Mouse (Mus musculus): ENCODE data around the gene Gm15517.
"Not testable (repeated sequence)": the region's sequence is repeated elsewhere in the genome, so short reads cannot be mapped to it uniquely, and the experiment has no call there.

Gm15517 gene

GRCm38 (mm10) chr7:44269397-44269796 is 8.2 kb downstream of the Gm15517 start:
- DNase-seq (ENCODE audit: extremely low spot score): no peak

DNA sequence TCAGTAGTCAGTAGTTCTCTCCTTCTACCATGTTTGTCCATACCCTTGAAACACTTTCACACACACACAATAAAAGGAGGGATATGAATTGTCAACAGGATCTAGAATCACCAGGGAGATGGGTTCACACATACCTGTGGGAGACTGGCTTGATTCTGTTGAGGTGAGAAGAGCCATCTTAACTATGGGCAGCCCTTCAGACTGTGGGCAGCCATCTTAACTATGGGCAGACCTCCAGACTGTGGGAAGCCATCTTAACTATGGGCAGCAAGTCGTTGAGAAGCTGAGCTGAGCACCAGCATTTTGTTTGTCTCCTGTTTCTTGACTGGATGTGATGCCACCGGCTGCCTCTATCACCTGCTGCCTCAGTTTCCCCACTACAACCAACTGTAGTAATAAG is 10.1 kb downstream of the Gm15517 start:
- no peak for DNase-seq (ENCODE audit: extremely low spot score)

- DNase-seq (ENCODE audit: extremely low spot score): no peak
These were observed 11.3 kb downstream of the Gm15517 start for GRCm38 (mm10) chr7:44272546-44272945.

DNA sequence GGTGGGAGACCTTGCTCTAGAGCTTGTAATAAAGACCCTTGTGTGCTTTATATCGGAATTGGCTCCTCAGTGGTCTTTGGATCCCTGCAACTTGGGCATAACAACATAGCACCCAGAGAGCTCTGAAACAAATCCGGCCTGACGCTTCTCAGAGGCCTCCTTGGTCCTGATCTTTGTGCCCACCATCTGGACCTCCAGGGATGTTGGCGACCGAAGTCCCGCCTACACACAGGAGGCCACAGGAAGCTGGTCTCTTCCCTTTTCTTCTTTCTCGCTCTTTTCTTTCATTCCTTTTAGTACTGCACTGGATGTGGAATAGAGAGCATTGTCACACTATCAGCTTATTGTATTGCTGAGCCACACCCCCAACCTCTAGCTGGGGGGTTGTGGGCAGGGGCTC is 12.2 kb downstream of the Gm15517 start:
- DNase-seq (ENCODE audit: extremely low spot score): no peak

DNA sequence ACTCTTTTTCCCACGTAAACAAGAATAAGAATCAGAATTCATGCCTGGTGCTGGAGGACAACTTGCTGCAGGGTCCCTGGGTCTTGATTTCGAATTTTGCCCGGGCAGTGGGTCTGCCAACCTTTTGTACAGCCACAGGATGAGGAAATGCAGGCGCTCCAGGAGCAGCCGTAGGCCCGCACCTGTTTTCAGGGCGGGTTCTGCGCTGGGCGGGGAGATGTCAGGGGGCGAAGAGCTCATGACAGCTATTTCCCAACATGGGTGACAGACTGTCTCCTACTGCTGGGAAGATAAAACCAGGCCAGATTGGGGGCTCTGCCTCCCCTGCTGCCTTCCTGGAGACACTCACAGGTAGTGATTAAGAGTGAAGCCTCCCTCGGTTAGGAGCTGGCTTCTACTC is 12.8 kb downstream of the Gm15517 start:
- DNase-seq (ENCODE audit: extremely low spot score): no peak

- no peak for DNase-seq (ENCODE audit: extremely low spot score)
These were observed 14.3 kb downstream of the Gm15517 start for GRCm38 (mm10) chr7:44275546-44275945.

DNA sequence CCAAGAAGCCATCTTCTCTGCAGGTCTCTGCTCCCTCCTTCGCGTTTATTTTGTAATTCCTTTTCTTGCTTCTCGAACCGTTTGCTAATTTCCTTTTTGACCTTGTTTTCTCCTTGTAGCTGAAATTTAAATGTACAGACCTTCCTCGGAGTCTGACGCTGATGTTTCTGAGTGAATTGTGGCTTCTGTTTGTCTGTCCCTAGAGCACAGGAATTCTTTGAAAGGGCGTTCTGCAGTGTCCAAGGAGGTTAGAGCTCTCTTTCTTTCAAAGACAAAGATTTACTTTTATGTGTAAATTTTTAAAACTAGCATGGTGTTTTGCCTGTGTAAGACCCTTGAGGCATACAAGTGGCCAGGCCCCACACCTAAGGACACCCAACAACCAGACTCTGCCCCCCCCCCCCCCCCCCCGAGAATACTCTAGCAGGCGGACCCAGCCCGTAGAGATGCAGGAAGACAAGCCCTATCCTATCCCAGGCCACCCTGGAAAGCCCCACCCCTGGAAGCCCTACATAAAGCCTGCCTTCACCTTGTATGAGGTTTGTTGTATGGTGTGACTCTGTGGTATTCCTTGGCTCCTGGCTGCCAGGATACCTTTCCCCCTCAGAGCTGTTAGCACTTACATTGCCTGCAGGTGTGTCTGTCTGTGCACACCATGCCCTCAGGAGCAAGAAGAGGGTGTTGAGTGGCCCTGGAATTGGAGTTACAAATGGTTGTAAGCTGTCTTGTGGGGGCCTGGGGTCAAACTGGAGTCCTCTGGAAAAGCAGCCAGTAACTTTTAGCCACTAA is 15.4 kb downstream of the Gm15517 start:
- DNase-seq (ENCODE audit: extremely low spot score): no peak

DNA sequence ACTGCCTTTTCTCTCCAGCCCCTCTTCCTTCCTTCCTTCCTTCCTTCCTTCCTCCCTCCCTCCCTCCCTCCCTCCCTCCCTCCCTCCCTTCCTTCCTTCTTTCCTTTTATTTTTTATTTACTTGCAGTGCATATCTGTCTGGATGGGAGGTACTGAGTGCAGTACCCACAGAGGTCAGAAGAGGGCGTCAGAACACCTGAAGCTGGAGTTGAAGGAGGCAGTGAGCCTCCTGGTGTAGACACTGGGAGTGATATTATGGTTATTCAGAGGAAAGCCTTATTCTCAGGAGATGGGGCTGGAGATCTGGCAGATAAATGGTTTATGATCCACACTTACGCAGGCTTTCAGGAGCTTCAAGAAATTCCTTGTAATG is 16.0 kb downstream of the Gm15517 start:
- DNase-seq (ENCODE audit: extremely low spot score): peak; percentile 35

- no peak for DNase-seq (ENCODE audit: extremely low spot score)
These were observed 19.7 kb downstream of the Gm15517 start for GRCm38 (mm10) chr7:44280959-44281358.

DNA sequence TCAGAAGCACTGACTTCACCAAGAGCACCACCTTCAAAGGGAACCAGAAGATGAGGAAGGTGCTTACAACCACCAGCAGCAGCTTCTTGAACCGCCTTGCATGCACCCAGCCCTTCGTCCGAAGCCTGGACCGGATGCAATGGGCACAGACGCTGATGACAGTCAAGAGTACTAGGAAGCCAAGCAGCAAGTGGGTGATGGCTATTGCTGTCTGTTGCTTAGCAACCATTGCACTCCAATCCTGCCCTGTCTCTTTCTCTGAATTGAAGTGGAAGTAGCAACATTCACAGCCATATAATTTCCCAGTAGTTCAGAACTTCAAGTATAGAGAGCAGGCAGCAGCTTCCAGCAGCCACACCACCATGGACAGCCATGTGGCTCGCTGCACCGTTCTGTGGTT is 20.3 kb downstream of the Gm15517 start:
- DNase-seq (ENCODE audit: extremely low spot score): no peak

DNA sequence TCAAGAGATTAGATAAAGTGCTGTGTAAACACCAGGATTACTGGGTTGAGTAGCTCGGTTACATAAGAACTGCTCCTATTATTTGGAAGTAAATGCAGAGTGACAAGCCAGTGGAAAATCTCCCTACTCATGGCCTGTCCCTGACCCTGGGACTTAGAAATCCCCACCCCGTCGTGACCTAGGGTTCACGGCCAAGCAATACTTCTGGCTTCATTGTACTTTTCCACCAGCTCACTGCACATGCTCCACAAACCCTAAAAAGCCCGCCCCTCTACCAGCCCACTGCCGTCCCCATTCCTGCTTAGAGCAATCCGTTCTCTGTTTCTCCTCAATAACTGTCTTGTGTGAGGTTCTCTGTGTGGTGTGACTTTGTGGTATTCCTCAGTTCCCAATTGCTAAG is 26.5 kb downstream of the Gm15517 start:
- DNase-seq (ENCODE audit: extremely low spot score): no peak

GRCm38 (mm10) chr7:44290986-44291385 is 29.7 kb downstream of the Gm15517 start:
- no peak for DNase-seq (ENCODE audit: extremely low spot score)

- no peak for DNase-seq (ENCODE audit: extremely low spot score)
These were observed 30.2 kb downstream of the Gm15517 start for GRCm38 (mm10) chr7:44291418-44291817.

DNA sequence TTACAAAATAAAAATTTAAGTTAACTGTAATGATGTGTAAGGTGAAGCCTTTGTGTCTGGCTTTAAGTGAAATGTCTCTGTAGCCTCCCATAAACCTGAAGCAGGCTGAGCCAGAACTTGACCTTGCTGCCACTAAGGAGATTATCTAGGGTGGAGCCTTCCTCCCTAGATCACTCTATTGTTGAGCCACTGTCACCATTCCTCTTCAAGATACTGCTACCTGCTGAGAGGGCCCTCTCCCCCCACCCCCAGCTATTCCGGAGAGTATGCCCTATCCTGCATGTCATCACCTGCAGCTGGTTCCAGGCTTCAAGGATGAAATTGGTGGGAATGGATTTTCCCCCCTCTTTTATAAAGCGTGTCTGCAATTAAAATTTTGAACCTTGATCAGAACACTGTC is 36.3 kb downstream of the Gm15517 start:
- not testable (repeated sequence) for DNase-seq (ENCODE audit: extremely low spot score)

DNA sequence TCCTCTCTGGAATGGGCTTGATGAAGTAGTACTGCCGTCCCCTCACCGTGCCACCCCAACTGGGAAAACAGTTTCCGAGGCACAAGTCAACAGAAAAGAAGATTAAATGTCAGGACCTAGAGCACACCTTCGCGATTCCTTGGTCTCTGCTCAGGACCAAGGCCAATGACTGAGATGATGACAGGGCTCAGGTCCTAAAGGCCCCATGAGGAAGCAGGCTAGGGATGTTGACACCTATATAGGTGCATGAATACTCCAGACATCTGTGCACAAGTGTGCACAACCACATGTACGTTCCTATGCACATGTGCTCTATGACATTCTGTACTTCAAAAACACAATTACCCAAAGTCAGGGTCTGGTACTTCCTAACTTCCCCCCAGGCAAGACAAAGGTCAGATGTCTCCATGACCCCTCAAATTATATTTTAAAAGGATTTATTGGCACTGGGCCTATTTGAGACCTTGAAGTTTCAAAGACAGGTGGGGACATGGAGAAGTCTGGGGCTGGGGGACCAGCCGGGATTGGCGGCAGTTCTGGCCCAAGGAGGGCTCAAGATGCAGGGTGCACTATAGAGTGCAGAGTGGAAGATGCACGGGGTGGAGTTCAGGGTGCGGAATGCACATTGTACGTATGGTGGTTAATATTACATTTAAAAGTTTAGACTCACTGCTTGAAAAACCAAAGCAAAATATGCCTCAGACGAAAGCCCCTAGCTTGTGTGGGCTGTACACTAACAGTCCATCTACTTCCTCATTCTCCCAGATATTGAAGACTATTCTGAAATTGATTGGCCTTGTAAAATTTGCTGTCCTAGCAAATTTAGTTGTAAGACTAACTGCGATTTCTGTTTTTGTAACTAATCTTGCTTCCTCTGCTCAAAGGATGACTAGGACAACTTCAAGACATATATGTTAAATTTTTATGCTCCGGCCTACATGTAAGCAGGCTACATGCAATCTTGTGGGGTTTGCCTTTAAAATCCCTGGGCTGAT is 42.4 kb downstream of the Gm15517 start:
- DNase-seq (ENCODE audit: extremely low spot score): no peak

GRCm38 (mm10) chr7:44304463-44304774 is 43.2 kb downstream of the Gm15517 start:
- DNase-seq (ENCODE audit: extremely low spot score): no peak

- DNase-seq (ENCODE audit: extremely low spot score): peak; percentile 99
These were observed 43.8 kb downstream of the Gm15517 start for GRCm38 (mm10) chr7:44304775-44305641.

DNA sequence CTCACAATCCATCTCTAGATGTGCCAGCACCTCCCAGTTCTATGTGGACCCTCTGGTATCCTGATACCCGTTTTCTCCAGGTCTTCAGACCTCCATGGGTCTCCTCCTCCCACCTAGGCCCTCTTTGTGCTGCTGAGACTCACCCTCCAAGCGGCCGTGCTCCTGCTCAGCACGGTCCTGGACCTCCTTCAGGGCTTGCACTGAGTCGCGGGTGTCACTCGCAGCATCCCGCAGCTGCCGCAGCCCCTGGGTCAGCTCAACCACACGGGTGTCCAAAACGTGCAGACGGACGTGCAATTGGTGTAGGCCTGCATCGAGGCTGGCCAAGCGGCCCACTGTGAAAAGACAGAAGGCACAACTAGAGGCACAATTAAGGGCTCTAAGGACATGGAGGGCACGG is 44.4 kb downstream of the Gm15517 start:
- DNase-seq (ENCODE audit: extremely low spot score): no peak

GRCm38 (mm10) chr7:44306516-44307240 is 45.4 kb downstream of the Gm15517 start, which contains the start of gene Clec11a:
TSS of gene Clec11a (minus strand) at chr7:44306902.
- DNase-seq (ENCODE audit: extremely low spot score): no peak

DNA sequence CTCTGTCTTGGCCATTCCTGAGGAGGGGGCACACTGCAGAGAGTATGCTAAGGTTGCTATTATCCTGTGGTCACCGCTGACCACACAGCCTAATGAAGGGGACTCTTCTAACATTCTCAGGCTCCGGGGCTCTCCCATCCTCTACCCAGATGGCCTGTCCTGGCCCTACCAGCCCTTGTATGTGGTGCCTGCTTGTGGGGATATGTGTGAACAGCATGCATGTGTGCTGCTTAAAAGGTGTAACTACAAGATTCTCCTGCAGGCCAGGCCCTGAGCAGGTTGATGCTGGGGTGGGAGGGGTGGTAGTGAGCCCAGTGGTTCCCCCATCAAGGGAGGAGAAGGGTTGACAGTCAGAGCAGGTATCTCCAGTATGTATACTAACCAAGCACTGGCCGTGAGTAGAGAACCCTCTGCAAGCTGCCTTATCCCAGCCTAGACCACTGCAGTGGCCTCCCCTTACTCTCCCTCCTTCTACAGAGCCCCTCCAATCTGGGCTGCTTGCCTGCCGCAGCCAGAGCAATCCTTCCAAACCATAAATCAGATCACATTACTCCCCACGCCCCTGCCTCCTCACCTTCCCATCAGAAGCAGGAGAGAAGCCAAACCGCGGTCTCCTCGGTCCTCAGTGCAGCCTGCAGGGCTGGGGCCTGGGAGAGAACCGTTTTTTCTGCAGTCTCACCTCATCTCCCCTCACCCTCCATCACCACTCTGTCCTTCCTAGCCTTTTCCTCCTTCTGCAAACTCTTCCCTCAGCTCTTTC is 46.2 kb downstream of the Gm15517 start:
- no peak for DNase-seq (ENCODE audit: extremely low spot score)

All from embryo, embryonic 9.5 days (tissue).